Mouse (Mus musculus) embryo, embryonic 10 days (tissue): ENCODE data around the gene Gm44805.
"Not testable (repeated sequence)": the region's sequence is repeated elsewhere in the genome, so short reads cannot be mapped to it uniquely, and the experiment has no call there.

Experiments used
- DNase-seq: peaks from one replicate; pipeline ENCODE4 v3.0.0-alpha.2; 2015; ENCODE audit warnings: low spot score

The Gm44805 gene

GRCm38 (mm10) chr7:19698907-19699826 is 17.9 kb upstream of the Gm44805 start, which contains the start of gene Apoe:
Gene Apoe (minus strand): TSS chr7:19699188.
- peak; percentile 56 for DNase-seq

- peak; percentile 41 for DNase-seq
Measured at GRCm38 (mm10) chr7:19697949-19698906, 17.0 kb upstream of the Gm44805 start.

- no peak for DNase-seq
Measured at GRCm38 (mm10) chr7:19696336-19696873, 15.2 kb upstream of the Gm44805 start.

- DNase-seq, result no peak
Measured at GRCm38 (mm10) chr7:19695881-19696280, 14.7 kb upstream of the Gm44805 start.

GRCm38 (mm10) chr7:19695213-19695594 is 14.0 kb upstream of the Gm44805 start:
- DNase-seq, result no peak

GRCm38 (mm10) chr7:19694336-19695212 is 13.4 kb upstream of the Gm44805 start:
- DNase-seq, result no peak

GRCm38 (mm10) chr7:19693421-19693820 is 12.2 kb upstream of the Gm44805 start:
- DNase-seq, result no peak

- no peak for DNase-seq
Measured at GRCm38 (mm10) chr7:19691873-19692865, 10.9 kb upstream of the Gm44805 start, which contains the start of gene Apoc1. Gene Apoc1 (minus strand): TSS chr7:19692660.

GRCm38 (mm10) chr7:19691434-19691833 is 10.2 kb upstream of the Gm44805 start:
- DNase-seq, result no peak

GRCm38 (mm10) chr7:19690845-19691244 is 9.6 kb upstream of the Gm44805 start:
- DNase-seq, result no peak

- no peak for DNase-seq
Measured at GRCm38 (mm10) chr7:19688611-19689010, 7.4 kb upstream of the Gm44805 start.

GRCm38 (mm10) chr7:19688101-19688500 is 6.9 kb upstream of the Gm44805 start:
- no peak for DNase-seq

- DNase-seq, result not testable (repeated sequence)
Measured at GRCm38 (mm10) chr7:19686927-19687583, 5.8 kb upstream of the Gm44805 start.

GRCm38 (mm10) chr7:19686521-19686920 is 5.3 kb upstream of the Gm44805 start:
- DNase-seq, result no peak

GRCm38 (mm10) chr7:19685374-19685773 is 4.2 kb upstream of the Gm44805 start:
- no peak for DNase-seq

GRCm38 (mm10) chr7:19683771-19684201 is 2.6 kb upstream of the Gm44805 start:
- no peak for DNase-seq

GRCm38 (mm10) chr7:19682979-19683378 is 1.8 kb upstream of the Gm44805 start:
- no peak for DNase-seq

GRCm38 (mm10) chr7:19680702-19681101 is 521 bp downstream of the Gm44805 start:
- no peak for DNase-seq

- DNase-seq, result no peak
Measured at GRCm38 (mm10) chr7:19678901-19679300, 2.3 kb downstream of the Gm44805 start.
